Mouse (Mus musculus): ENCODE data around the gene Tmed9.

Gene Tmed9

DNA sequence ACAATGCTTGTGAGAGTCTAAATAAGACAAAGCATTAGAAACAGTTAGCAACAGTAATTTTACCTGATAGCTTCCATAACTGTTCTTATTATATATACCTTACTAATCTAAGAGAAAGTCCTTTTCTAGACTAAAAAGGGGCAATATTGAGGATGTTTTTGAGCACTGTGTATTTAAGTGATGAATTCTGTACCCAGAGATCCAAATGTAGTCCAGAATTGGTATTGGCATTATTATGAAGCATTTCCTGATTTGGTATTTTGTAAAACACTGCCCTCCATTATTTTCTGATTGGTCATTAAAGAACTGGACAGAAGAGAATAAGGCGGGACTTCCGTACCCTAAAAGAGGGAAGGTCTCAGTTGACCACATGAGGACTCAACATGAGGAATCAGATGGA is at the start of gene Tmed9:
Tmed9 (plus strand) TSS at position 301 of the 400 bp plus-strand sequence.
- no peak for DNase-seq (ENCODE audit: low read depth, low spot score)

- DNase-seq (ENCODE audit: low read depth, low spot score) = no peak
These were observed 49.5 kb upstream of the Tmed9 start for GRCm38 (mm10) chr13:55523951-55524600.

- DNase-seq (ENCODE audit: low read depth, low spot score) = no peak
These were observed 47.6 kb upstream of the Tmed9 start for GRCm38 (mm10) chr13:55525733-55526553.

GRCm38 (mm10) chr13:55527212-55527611 is 46.3 kb upstream of the Tmed9 start:
- DNase-seq (ENCODE audit: low read depth, low spot score) = no peak

- no peak for DNase-seq (ENCODE audit: low read depth, low spot score)
These were observed 45.4 kb upstream of the Tmed9 start for GRCm38 (mm10) chr13:55527834-55528772.

DNA sequence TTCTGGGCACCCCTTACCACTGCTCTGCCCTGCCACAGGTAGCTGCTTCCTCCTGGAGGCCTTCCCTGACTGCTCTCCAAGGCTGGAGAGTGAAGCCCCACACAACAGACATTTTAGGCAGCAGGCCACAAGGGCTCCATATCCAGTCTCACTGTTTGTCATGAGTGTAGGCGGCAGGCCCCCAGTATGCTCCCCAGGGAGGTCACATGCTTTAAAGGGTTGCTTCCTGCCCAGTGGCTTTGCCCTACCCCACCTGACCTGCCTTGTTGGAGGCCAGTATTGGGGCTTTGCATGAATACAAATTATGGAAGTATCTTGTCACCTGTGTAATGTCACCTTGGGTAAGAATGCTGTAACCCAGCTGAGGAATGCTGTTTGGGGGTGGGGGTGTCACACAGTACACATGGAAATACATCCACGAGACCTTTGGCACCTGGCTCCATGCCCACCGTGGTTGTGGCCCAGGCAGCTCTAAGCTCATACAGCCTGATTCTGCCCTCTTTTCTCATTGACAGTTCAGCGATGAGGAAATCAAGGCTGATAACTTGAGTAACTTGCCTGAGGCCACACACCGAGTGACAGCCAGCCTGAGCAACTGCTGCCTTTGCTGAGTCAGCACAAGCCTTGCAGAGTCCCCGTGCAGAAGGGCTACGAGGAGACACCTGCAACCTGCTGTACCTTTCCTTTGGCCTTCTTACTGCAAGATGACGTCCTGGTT is 44.2 kb upstream of the Tmed9 start, which contains the start of gene Dok3:
Dok3 (minus strand) TSS at position 99 of the 718 bp plus-strand sequence.
- no peak for DNase-seq (ENCODE audit: low read depth, low spot score)

- no peak for DNase-seq (ENCODE audit: low read depth, low spot score)
These were observed 38.3 kb upstream of the Tmed9 start for GRCm38 (mm10) chr13:55535191-55535590.

GRCm38 (mm10) chr13:55535796-55536193 is 37.7 kb upstream of the Tmed9 start:
- DNase-seq (ENCODE audit: low read depth, low spot score) = no peak

DNA sequence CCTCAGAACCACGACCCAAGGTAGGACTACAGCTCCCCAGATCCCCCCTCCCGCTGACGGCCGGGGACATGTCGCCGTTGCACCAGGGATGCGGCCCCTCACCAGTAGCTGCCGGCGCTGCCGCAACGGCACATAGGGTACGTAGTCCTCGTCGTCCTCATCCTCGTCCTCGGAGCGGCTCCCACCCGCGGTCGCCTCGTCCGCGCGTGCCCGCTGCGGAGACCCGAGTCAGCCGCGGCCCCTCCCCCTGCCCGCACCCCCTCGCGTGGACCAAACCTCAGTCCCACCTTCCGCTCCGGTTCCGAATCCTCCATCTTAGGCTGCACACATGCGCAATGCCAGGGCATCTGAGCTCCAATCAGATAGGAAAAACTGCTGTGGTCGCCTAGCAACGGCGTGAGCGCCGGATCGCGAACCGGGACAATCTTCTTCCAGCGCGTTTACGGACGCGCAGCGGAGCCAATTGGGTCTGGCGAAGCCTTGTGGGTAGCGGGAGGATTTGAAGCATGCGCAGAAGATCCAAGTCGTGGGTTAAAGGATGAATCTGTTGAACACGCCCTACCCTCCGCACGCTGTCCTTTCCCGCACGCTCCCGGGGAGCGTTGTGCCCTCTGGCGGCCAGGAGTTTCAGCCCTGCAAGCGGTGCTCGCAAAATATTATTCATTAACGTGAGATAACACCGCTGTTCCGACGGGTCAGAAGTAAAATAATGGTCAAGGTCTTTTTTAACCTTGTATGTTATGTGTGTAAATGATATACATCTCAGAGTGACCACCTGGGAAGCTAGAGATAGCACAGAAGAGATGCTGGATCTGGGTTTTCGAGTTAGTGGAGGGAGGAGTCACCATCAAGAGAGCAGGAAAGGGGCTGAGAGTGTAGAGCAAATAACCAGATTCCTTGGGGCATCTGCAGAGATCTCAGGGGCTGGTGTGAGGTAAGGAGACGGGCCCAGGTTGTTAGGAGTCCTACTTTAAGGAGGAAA is 37.0 kb upstream of the Tmed9 start, which contains the start of gene Ddx41:
Ddx41 (minus strand) TSS at position 465 of the 982 bp plus-strand sequence.
- peak; percentile 99 for DNase-seq (ENCODE audit: low read depth, low spot score)

DNA sequence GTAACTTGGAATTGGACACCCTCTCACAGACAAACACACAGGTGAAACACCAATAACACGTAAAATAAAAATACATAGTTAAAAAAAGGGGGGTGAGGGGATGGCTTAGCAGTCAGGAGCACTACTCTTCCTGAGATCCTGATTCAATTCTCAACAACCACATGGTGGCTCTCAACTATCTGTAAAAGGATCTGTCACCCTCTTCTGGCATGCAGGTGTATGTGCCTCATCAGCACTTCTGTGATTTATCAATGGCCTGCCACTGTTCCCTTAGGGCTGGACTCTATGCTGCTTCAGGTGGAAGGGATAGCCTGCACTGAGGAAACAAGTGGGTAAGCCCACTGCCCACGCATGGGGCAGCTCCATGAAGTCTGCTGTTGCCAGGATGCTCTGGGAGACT is 32.6 kb upstream of the Tmed9 start:
- DNase-seq (ENCODE audit: low read depth, low spot score) = no peak

GRCm38 (mm10) chr13:55542891-55543290 is 30.6 kb upstream of the Tmed9 start:
- DNase-seq (ENCODE audit: low read depth, low spot score) = no peak

GRCm38 (mm10) chr13:55543447-55543846 is 30.1 kb upstream of the Tmed9 start:
- DNase-seq (ENCODE audit: low read depth, low spot score) = no peak

- DNase-seq (ENCODE audit: low read depth, low spot score) = no peak
These were observed 28.7 kb upstream of the Tmed9 start for GRCm38 (mm10) chr13:55544792-55545191.

GRCm38 (mm10) chr13:55547916-55548315 is 25.6 kb upstream of the Tmed9 start:
- no peak for DNase-seq (ENCODE audit: low read depth, low spot score)

GRCm38 (mm10) chr13:55548426-55548825 is 25.1 kb upstream of the Tmed9 start:
- DNase-seq (ENCODE audit: low read depth, low spot score) = no peak

DNA sequence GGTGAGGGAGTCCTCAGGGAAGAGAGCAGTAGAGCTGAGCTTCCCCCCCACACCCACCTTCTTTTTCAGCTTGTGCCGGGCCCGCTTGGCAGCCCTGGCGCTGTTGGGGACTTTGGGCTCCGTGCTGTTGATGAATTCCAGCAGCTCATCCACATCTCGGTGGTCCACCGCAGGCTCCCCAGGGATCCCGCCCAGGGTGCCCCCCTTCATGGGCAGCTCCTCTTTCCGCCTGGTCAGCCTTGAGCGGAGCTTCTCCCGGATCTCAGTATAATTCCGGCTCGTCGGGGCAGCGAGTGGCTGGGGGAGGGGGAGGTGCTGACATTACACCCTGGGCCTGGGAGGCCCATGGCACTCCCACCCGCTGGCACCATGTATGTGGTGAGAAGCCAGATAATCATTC is 24.5 kb upstream of the Tmed9 start:
- no peak for DNase-seq (ENCODE audit: low read depth, low spot score)

- no peak for DNase-seq (ENCODE audit: low read depth, low spot score)
These were observed 17.6 kb upstream of the Tmed9 start for GRCm38 (mm10) chr13:55555921-55556320.

DNA sequence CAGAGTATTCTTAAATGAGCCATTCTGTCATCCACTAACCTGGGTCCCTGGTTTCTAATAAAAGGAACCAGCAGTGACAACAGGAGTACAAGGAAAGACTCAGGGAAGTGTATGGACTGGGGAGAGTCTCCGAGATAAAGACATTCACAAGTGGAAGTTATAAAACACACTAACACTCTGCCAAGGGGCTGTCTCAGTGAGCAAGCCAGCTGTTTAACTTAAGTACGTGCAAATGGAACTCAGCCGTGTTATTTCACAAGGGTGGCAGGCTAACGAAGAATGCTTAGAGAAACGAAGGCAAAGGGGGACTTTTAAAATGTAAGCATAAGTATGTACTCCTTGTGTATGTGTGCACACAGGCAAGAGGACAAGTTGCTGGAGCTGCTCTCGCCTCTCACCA is 16.0 kb upstream of the Tmed9 start:
- no peak for DNase-seq (ENCODE audit: low read depth, low spot score)

GRCm38 (mm10) chr13:55563266-55563879 is 10.2 kb upstream of the Tmed9 start:
- no peak for DNase-seq (ENCODE audit: low read depth, low spot score)

All from embryo, embryonic 11.5 days (tissue).